8 mouse cellular contexts compared by ENCODE assay signal in the genomic region with DNA sequence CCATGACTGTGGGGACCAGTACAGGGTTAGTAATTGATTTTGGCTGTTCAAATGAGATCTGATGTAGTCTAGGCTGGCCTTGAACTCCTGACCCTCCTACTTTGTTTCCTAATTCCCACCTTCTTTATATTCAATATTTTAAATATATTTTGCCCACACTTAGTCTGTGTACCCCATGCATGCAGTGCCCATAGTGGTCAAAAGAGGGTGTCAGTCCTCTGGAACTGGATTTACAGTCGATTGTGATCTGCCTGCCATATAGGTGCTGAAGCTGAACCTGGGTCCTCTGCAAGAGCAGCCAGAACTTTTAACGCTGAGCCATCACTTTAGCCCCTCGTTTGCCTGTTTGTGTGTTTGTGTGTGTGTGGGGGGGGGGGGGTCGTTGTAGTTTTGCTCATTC. TPM values are rescaled to one million over a fixed set of nuclear protein-coding genes. Genes with fewer than 3 reads are reported as not detected.
A peak's percentile ranks its signal among the peaks of the same experiment; 100 is the strongest.
DNase-seq lines count a peak whose midpoint lies in the region; ATAC-seq and TF ChIP-seq lines count a peak whose summit lies in the region.

No protein-coding gene starts in this region.

- ATAC-seq in hindbrain, embryonic 16.5 days = no peak
- ATAC-seq in midbrain, embryonic 16.5 days = 0 out of 2 replicates have a peak, but pooled peaks have one; percentile 19
- no peak for ATAC-seq in erythroid progenitor cell, adult 5-6 weeks (replicated peaks; ENCODE audit: low FRiP score, poor library complexity, severe bottlenecking)

- no peaks in the 10 kb centered on the region for H3K9me3 ChIP-seq in hindbrain, embryonic 16.5 days (ENCODE audit: control insufficient read depth, low read length)
- no peaks in the 10 kb centered on the region for H3K9me3 ChIP-seq in midbrain, embryonic 16.5 days (replicated peaks; ENCODE audit: control insufficient read depth, low read length, poor library complexity, severe bottlenecking)

- DNase-seq in liver, adult 2 months (ENCODE audit: extremely low read depth, low read depth, low spot score) = peak; percentile 31
- DNase-seq in liver = no peak
- DNase-seq in adrenal gland, postnatal 4 days (ENCODE audit: low spot score in 2 of 2) = no peak
- DNase-seq in gastrocnemius, postnatal 14 days = no peak

- no peak for TF ChIP-seq POLR2A in liver, adult 2 months (IDR thresholded peaks at IDR 0.05; ENCODE audit: extremely low read depth, insufficient read depth, low read length)
- TF ChIP-seq POLR2A in cortical plate, adult 2 months (IDR thresholded peaks at IDR 0.05; ENCODE audit: extremely low read depth, insufficient read depth, low read length) = no peak

- 10% methylated on average over 4 of the region's 4 CpGs for whole genome bisulfite sequencing in liver, adult 2 months
- WGBS in hindbrain, embryonic 16.5 days = 42% methylated on average over 4 of the region's 4 CpGs
- 38% methylated on average over 4 of the region's 4 CpGs for WGBS in midbrain, embryonic 16.5 days

- peaks cover 9% of the 10 kb centered on the region; the same call in 1 of the 2 replicates for H3K79me2 ChIP-seq in liver, adult 2 months (ENCODE audit: control insufficient read depth, insufficient read depth, low read length)

- H3K9ac ChIP-seq in liver, adult 2 months (ENCODE audit: low read depth, low read length) = no peak overlapping the region
- peak overlapping the region; percentile 50 for H3K9ac ChIP-seq in hindbrain, embryonic 16.5 days (ENCODE audit: low read depth, low read length)
- peak overlapping the region; percentile 30; the same call in 1 of the 2 replicates for H3K9ac ChIP-seq in midbrain, embryonic 16.5 days (ENCODE audit: low read depth, low read length)

- peak overlapping the region; percentile 64 for H3K4me2 ChIP-seq in hindbrain, embryonic 16.5 days (ENCODE audit: low read length)
- peak overlapping the region; percentile 61 for H3K4me2 ChIP-seq in midbrain, embryonic 16.5 days (ENCODE audit: low read length)

- H3K27ac ChIP-seq in liver, adult 2 months (replicated peaks; ENCODE audit: insufficient read depth, low read depth, low read length) = peak overlapping the region; percentile 62
- H3K27ac ChIP-seq in cortical plate, adult 2 months (ENCODE audit: insufficient read depth, low read length) = peak overlapping the region; percentile 76; the same call in 1 of the 2 replicates
- H3K27ac ChIP-seq in hindbrain, embryonic 16.5 days (ENCODE audit: low read depth, low read length) = peak overlapping the region; percentile 76
- H3K27ac ChIP-seq in midbrain, embryonic 16.5 days (ENCODE audit: low read length) = peak overlapping the region; percentile 76

- H3K27me3 ChIP-seq in liver, adult 2 months (ENCODE audit: control insufficient read depth, insufficient read depth, low read length) = no peaks in the 10 kb centered on the region
- H3K27me3 ChIP-seq in hindbrain, embryonic 16.5 days (replicated peaks; ENCODE audit: control insufficient read depth, insufficient read depth, low read length) = no peaks in the 10 kb centered on the region
- no peaks in the 10 kb centered on the region for H3K27me3 ChIP-seq in midbrain, embryonic 16.5 days (ENCODE audit: control insufficient read depth, insufficient read depth, low read depth, low read length)

- H3K4me3 ChIP-seq in liver, adult 2 months (ENCODE audit: insufficient read depth, low read depth, low read length) = no peak overlapping the region
- peak overlapping the region; percentile 30; the same call in 1 of the 2 replicates for H3K4me3 ChIP-seq in cortical plate, adult 2 months (ENCODE audit: insufficient read depth, low read length)
- H3K4me3 ChIP-seq in hindbrain, embryonic 16.5 days (ENCODE audit: low read length) = peak overlapping the region; percentile 51
- peak overlapping the region; percentile 58 for H3K4me3 ChIP-seq in midbrain, embryonic 16.5 days (ENCODE audit: low read depth, low read length)

- no peaks in the 10 kb centered on the region for H3K36me3 ChIP-seq in liver, adult 2 months (ENCODE audit: control insufficient read depth, insufficient read depth, low read length)
- H3K36me3 ChIP-seq in hindbrain, embryonic 16.5 days (ENCODE audit: control insufficient read depth, insufficient read depth, low read length) = peaks cover 3% of the 10 kb centered on the region; the same call in 1 of the 2 replicates
- H3K36me3 ChIP-seq in midbrain, embryonic 16.5 days (ENCODE audit: control insufficient read depth, insufficient read depth, low read length) = peaks cover 7% of the 10 kb centered on the region

- H3K4me1 ChIP-seq in liver, adult 2 months (ENCODE audit: control insufficient read depth, insufficient read depth, low read length) = peaks cover 8% of the 10 kb centered on the region; the same call in 1 of the 2 replicates
- H3K4me1 ChIP-seq in cortical plate, adult 2 months (ENCODE audit: control insufficient read depth, insufficient read depth, low read length) = 0 out of 2 replicates have a peak, but pooled peaks cover 1% of the 10 kb centered on the region
- H3K4me1 ChIP-seq in hindbrain, embryonic 16.5 days (ENCODE audit: control insufficient read depth, insufficient read depth, low read depth, low read length) = peaks cover 4% of the 10 kb centered on the region; the same call in 1 of the 2 replicates
- H3K4me1 ChIP-seq in midbrain, embryonic 16.5 days (ENCODE audit: control insufficient read depth, insufficient read depth, low read length) = peaks cover 8% of the 10 kb centered on the region

- no peak for TF ChIP-seq CTCF in liver, adult 2 months (IDR thresholded peaks at IDR 0.05; ENCODE audit: low read depth, low read length)
- TF ChIP-seq CTCF in cortical plate, adult 2 months (IDR thresholded peaks at IDR 0.05; ENCODE audit: extremely low read depth, insufficient read depth, low read length) = no peak

- intact Hi-C loops in gastrocnemius, postnatal 14 days (cut with DNase I; ENCODE audit: low total_unique reads) = no loop called here

RNA-seq across cellular contexts. Expression of a gene that starts 11.0 kb away (rescaled TPM):
- total RNA-seq in liver, adult 2 months (2014; rRNA removed) = 2.4 and 3.2 TPM in 2 replicates
- polyA plus RNA-seq in liver, adult 2 months (2012; rRNA removed) = 4.3 and 5.0 TPM in 2 replicates
- 8.2 and 8.6 TPM in 2 replicates for polyA plus RNA-seq in cortical plate, adult 2 months (2012; rRNA removed)
- 16.4 and 17.7 TPM in 2 replicates for polyA plus RNA-seq in hindbrain, embryonic 16.5 days (2015; fragmentation: Nextera tagmentation; extraction: Ambion mirVana)
- polyA plus RNA-seq in midbrain, embryonic 16.5 days (2015; fragmentation: Nextera tagmentation; extraction: Ambion mirVana) = 18.2 and 21.1 TPM in 2 replicates
- 10 to 100 TPM; 13.7 to 14.6 TPM for total RNA-seq in adrenal gland, postnatal 4 days (2021)
- 1 to 10 TPM; 3.2 TPM for total RNA-seq in gastrocnemius, postnatal 14 days (2021)
- 4.7 and 5.0 TPM in 2 replicates for total RNA-seq in erythroid progenitor cell, adult 5-6 weeks (2015; ENCODE audit: low replicate concordance)
- 6.3 and 7.3 TPM in 2 replicates for total RNA-seq in erythroid progenitor cell, adult 5-6 weeks (2017; ENCODE audit: low replicate concordance)

RNA-seq across cellular contexts. Expression of a gene that starts 12.5 kb away (rescaled TPM):
- total RNA-seq in liver, adult 2 months (2014; rRNA removed) = 0.09 TPM in 1 of 2 replicates, not detected in the other
- 0.02 TPM in 1 of 2 replicates, not detected in the other for polyA plus RNA-seq in liver, adult 2 months (2012; rRNA removed)
- 0.70 and 1.1 TPM in 2 replicates for polyA plus RNA-seq in cortical plate, adult 2 months (2012; rRNA removed)
- polyA plus RNA-seq in hindbrain, embryonic 16.5 days (2015; fragmentation: Nextera tagmentation; extraction: Ambion mirVana) = 7.0 and 8.8 TPM in 2 replicates
- polyA plus RNA-seq in midbrain, embryonic 16.5 days (2015; fragmentation: Nextera tagmentation; extraction: Ambion mirVana) = 8.2 and 9.5 TPM in 2 replicates
- total RNA-seq in adrenal gland, postnatal 4 days (2021) = under 1 TPM; 0.59 to 0.98 TPM
- total RNA-seq in gastrocnemius, postnatal 14 days (2021) = not detected
- not detected in 2 replicates for total RNA-seq in erythroid progenitor cell, adult 5-6 weeks (2015; ENCODE audit: low replicate concordance)
- not detected in 2 replicates for total RNA-seq in erythroid progenitor cell, adult 5-6 weeks (2017; ENCODE audit: low replicate concordance)

RNA-seq across cellular contexts. Expression of a gene that starts 18.4 kb away (rescaled TPM):
- total RNA-seq in liver, adult 2 months (2014; rRNA removed) = 4.3 and 6.3 TPM in 2 replicates
- 8.9 and 11.7 TPM in 2 replicates for polyA plus RNA-seq in liver, adult 2 months (2012; rRNA removed)
- 16.2 and 17.4 TPM in 2 replicates for polyA plus RNA-seq in cortical plate, adult 2 months (2012; rRNA removed)
- 24.0 and 26.3 TPM in 2 replicates for polyA plus RNA-seq in hindbrain, embryonic 16.5 days (2015; fragmentation: Nextera tagmentation; extraction: Ambion mirVana)
- 24.9 and 28.8 TPM in 2 replicates for polyA plus RNA-seq in midbrain, embryonic 16.5 days (2015; fragmentation: Nextera tagmentation; extraction: Ambion mirVana)
- total RNA-seq in adrenal gland, postnatal 4 days (2021) = 10 to 100 TPM; 16.1 TPM
- total RNA-seq in gastrocnemius, postnatal 14 days (2021) = 1 to 10 TPM; 3.1 to 4.2 TPM
- 2.5 and 2.9 TPM in 2 replicates for total RNA-seq in erythroid progenitor cell, adult 5-6 weeks (2015; ENCODE audit: low replicate concordance)
- total RNA-seq in erythroid progenitor cell, adult 5-6 weeks (2017; ENCODE audit: low replicate concordance) = 1.9 TPM in 2 replicates

RNA-seq across cellular contexts. Expression of a gene that starts 18.9 kb away (rescaled TPM):
- 28.4 and 29.4 TPM in 2 replicates for total RNA-seq in liver, adult 2 months (2014; rRNA removed)
- 16.4 and 17.7 TPM in 2 replicates for polyA plus RNA-seq in liver, adult 2 months (2012; rRNA removed)
- 88.2 and 92.1 TPM in 2 replicates for polyA plus RNA-seq in cortical plate, adult 2 months (2012; rRNA removed)
- 107 and 110 TPM in 2 replicates for polyA plus RNA-seq in hindbrain, embryonic 16.5 days (2015; fragmentation: Nextera tagmentation; extraction: Ambion mirVana)
- polyA plus RNA-seq in midbrain, embryonic 16.5 days (2015; fragmentation: Nextera tagmentation; extraction: Ambion mirVana) = 105 TPM in 2 replicates
- total RNA-seq in adrenal gland, postnatal 4 days (2021) = 100 to 1,000 TPM; 111 to 116 TPM
- 10 to 100 TPM; 62.3 to 66.5 TPM for total RNA-seq in gastrocnemius, postnatal 14 days (2021)
- 15.5 and 22.0 TPM in 2 replicates for total RNA-seq in erythroid progenitor cell, adult 5-6 weeks (2015; ENCODE audit: low replicate concordance)
- 5.4 and 15.7 TPM in 2 replicates for total RNA-seq in erythroid progenitor cell, adult 5-6 weeks (2017; ENCODE audit: low replicate concordance)

RNA-seq across cellular contexts. Expression of a gene that starts 35.3 kb away (rescaled TPM):
- total RNA-seq in liver, adult 2 months (2014; rRNA removed) = not detected in 2 replicates
- not detected in 2 replicates for polyA plus RNA-seq in liver, adult 2 months (2012; rRNA removed)
- 3.3 and 3.9 TPM in 2 replicates for polyA plus RNA-seq in cortical plate, adult 2 months (2012; rRNA removed)
- polyA plus RNA-seq in hindbrain, embryonic 16.5 days (2015; fragmentation: Nextera tagmentation; extraction: Ambion mirVana) = 2.0 and 2.9 TPM in 2 replicates
- 4.0 and 4.8 TPM in 2 replicates for polyA plus RNA-seq in midbrain, embryonic 16.5 days (2015; fragmentation: Nextera tagmentation; extraction: Ambion mirVana)
- total RNA-seq in adrenal gland, postnatal 4 days (2021) = 1 to 10 TPM; 1.9 to 2.5 TPM
- total RNA-seq in gastrocnemius, postnatal 14 days (2021) = under 1 TPM in 1 of 2 experiments, not detected in 1; 0.09 TPM
- total RNA-seq in erythroid progenitor cell, adult 5-6 weeks (2015; ENCODE audit: low replicate concordance) = not detected in 2 replicates
- total RNA-seq in erythroid progenitor cell, adult 5-6 weeks (2017; ENCODE audit: low replicate concordance) = not detected in 2 replicates
